ENCODE assay signal across 13 mouse cellular contexts in genomic region chr9:83008306-83008705, GRCm38 (mm10).
"Had no signal": no experiment of that assay in that cellular context is flagged by ENCODE, and none has a peak within 500 bp of the region (broad histone marks: within the 10 kb centered on the region; RNA-seq: fewer than 3 reads in every experiment).

No protein-coding gene starts in this region.

- ATAC-seq: hindbrain, postnatal 0 days; intestine, embryonic 16.5 days had no signal

- DNase-seq: gastrocnemius, postnatal 25 days; heart, adult 11 months; heart, adult 2 months; heart, postnatal 14 days; heart, postnatal 36 days; kidney, adult 11 months; kidney, adult 2 months; kidney, postnatal 10 days; kidney, postnatal 25 days; kidney, postnatal 4 days; left cerebral cortex, postnatal 4 days had no signal
